Mouse (Mus musculus) kidney, adult 2 months (tissue): ENCODE data around the gene Gja5. TPM values are rescaled to one million over a fixed set of nuclear protein-coding genes. Genes with fewer than 3 reads are reported as not detected.
"Not testable (repeated sequence)": the region's sequence is repeated elsewhere in the genome, so short reads cannot be mapped to it uniquely, and the experiment has no call there.

Experiments
- DNase-seq: peaks from one replicate; pipeline ENCODE4 v3.0.0; 2021
- H3K27ac ChIP-seq: fragments of 200-500 bp; 2 replicates; pipeline ENCODE4 v1.5.1; 2012; ENCODE audit warnings: low read depth, low read length, control low read depth, inconsistent platforms; ENCODE audit not compliant: insufficient read depth
- H3K27me3 ChIP-seq: fragments of 200-500 bp; replicated peaks from 2 replicates; pipeline ENCODE4 v1.6.1; 2012; ENCODE audit warnings: mild to moderate bottlenecking, moderate library complexity, low read length, inconsistent platforms; ENCODE audit not compliant: control insufficient read depth, insufficient read depth
- H3K36me3 ChIP-seq: fragments of 200-500 bp; 2 replicates; pipeline ENCODE4 v1.6.1; 2012; ENCODE audit warnings: mild to moderate bottlenecking, moderate library complexity, low read length, inconsistent platforms; ENCODE audit not compliant: control insufficient read depth, insufficient read depth
- H3K4me1 ChIP-seq: fragments of 200-500 bp; 2 replicates; pipeline ENCODE4 v1.6.1; 2011; ENCODE audit warnings: low read length; ENCODE audit not compliant: control insufficient read depth, insufficient read depth
- H3K4me3 ChIP-seq: fragments of 200-500 bp; 2 replicates; pipeline ENCODE4 v1.5.1; 2011; ENCODE audit warnings: mild to moderate bottlenecking, low read depth, low read length, control low read depth; ENCODE audit not compliant: insufficient read depth
- CTCF ChIP-seq: fragments of 200-500 bp; conservative IDR thresholded peaks from 2 replicates; pipeline ENCODE4 v1.5.1; 2011; ENCODE audit warnings: low read depth, mild to moderate bottlenecking, control low read depth, low read length, moderate library complexity, mixed read lengths; ENCODE audit not compliant: insufficient read depth, insufficient read length
- POLR2A ChIP-seq: fragments of 200-500 bp; IDR thresholded peaks from one replicate; pipeline ENCODE4 v1.6.1; 2011; ENCODE audit warnings: low read depth, low read length, control low read depth
- WGBS: fragments of 180-500 bp; shearing (Covaris S2); methylation state at CpG from one replicate; pipeline ENCODE4 v1.1.7; 2018; 5-methylcytosine and 5-hydroxymethylcytosine counted together
- polyA plus RNA-seq: library from polyadenylated mRNA; depleted of rRNA; stranded (reverse); fragments of >200 nt; gene quantifications from 2 replicates; pipeline ENCODE4 v1.2.3, GENCODE M21; 2012

The Gja5 gene
- polyA plus RNA-seq, 1 experiment, result 8.2 TPM

- no peaks in the 10 kb centered on the region for H3K27me3 ChIP-seq
- TF ChIP-seq POLR2A (no peak), CTCF (peak; percentile 89)
- no peaks in the 10 kb centered on the region for H3K36me3 ChIP-seq
- 19% methylated on average over 6 of the region's 6 CpGs for WGBS
- peak; percentile 67 for DNase-seq
- H3K27ac ChIP-seq, result 0 out of 2 replicates have a peak overlapping the region, but pooled peaks have one; percentile 16
- peak overlapping the region; percentile 19; the same call in 1 of the 2 replicates for H3K4me3 ChIP-seq
- H3K4me1 ChIP-seq, result peaks cover 6% of the 10 kb centered on the region; the same call in 1 of the 2 replicates
Observed at GRCm38 (mm10) chr3:97076412-97076811, 171.9 kb downstream of the Gja5 start.

GRCm38 (mm10) chr3:97078436-97078835 is 173.9 kb downstream of the Gja5 start:
- Histone ChIP-seq H3K4me3 (no peak overlapping the region), H3K27me3 (no peaks in the 10 kb centered on the region), H3K36me3 (no peaks in the 10 kb centered on the region), H3K4me1 (peaks cover 4% of the 10 kb centered on the region; the same call in 1 of the 2 replicates), H3K27ac (no peak overlapping the region)
- WGBS, result 52% methylated on average over 4 of the region's 4 CpGs
- DNase-seq, result no peak
- TF ChIP-seq POLR2A (no peak), CTCF (no peak)

GRCm38 (mm10) chr3:97082156-97082555 is 177.7 kb downstream of the Gja5 start:
- WGBS, result 95% methylated on average over 5 of the region's 5 CpGs

GRCm38 (mm10) chr3:97087326-97087725 is 182.8 kb downstream of the Gja5 start:
- WGBS, result 82% methylated on average over 4 of the region's 4 CpGs
- Histone ChIP-seq H3K27ac (no peak overlapping the region), H3K4me1 (peaks cover 2% of the 10 kb centered on the region; the same call in 1 of the 2 replicates), H3K27me3 (no peaks in the 10 kb centered on the region), H3K36me3 (no peaks in the 10 kb centered on the region), H3K4me3 (no peak overlapping the region)
- TF ChIP-seq POLR2A, result no peak
- TF ChIP-seq CTCF, result peak; percentile 45
- DNase-seq, result peak; percentile 54

More at GRCm38 (mm10) chr3:97082156-97082555, 177.7 kb downstream of the Gja5 start:
- no peak for DNase-seq
- no peaks in the 10 kb centered on the region for H3K36me3 ChIP-seq
- no peak overlapping the region for H3K27ac ChIP-seq
- H3K4me3 ChIP-seq, result no peak overlapping the region
- no peak for TF ChIP-seq POLR2A
- TF ChIP-seq CTCF, result no peak
- H3K27me3 ChIP-seq, result no peaks in the 10 kb centered on the region
- H3K4me1 ChIP-seq, result no peaks in the 10 kb centered on the region

- not testable (repeated sequence) for H3K27ac ChIP-seq, H3K27me3 ChIP-seq, H3K4me1 ChIP-seq, H3K4me3 ChIP-seq, H3K36me3 ChIP-seq
- 81% methylated on average over 4 of the region's 4 CpGs for WGBS
- DNase-seq, result peak; percentile 52
Observed at GRCm38 (mm10) chr3:97088291-97088690, 183.8 kb downstream of the Gja5 start.

DNA sequence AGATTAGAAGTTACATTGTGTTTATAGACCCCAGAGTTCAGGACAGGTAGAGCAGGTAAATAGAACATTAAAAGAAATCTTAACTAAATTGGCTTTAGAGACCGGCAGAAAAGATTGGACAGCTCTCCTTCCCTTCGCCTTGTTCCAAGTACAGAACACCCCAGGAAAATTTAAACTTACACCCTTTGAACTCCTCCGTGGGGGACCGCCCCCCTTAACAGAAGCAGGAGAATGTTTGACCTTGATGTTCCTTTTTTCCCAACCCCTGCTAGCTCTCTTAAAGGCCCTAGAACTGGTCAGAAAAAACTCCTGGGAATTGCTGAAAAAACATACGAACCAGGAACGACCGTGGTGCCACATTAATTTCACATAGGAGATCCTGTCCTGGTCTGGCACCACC is 187.5 kb downstream of the Gja5 start:
- H3K27me3 ChIP-seq, H3K4me1 ChIP-seq, H3K4me3 ChIP-seq, H3K36me3 ChIP-seq: not testable (repeated sequence)
- peak overlapping the region; percentile 88 for H3K27ac ChIP-seq
- 59% methylated on average over 7 of the region's 7 CpGs for WGBS
- DNase-seq, result peak; percentile 62

GRCm38 (mm10) chr3:97096664-97097063 is 192.2 kb downstream of the Gja5 start:
- not testable (repeated sequence) for H3K27ac ChIP-seq, H3K36me3 ChIP-seq, H3K27me3 ChIP-seq, H3K4me3 ChIP-seq
- WGBS, result 63% methylated on average over 4 of the region's 4 CpGs
- peaks cover 12% of the 10 kb centered on the region; the same call in 1 of the 2 replicates for H3K4me1 ChIP-seq
- DNase-seq, result peak; percentile 65
